Mouse (Mus musculus): ENCODE measurements around the gene Camk2n1. TPM values are rescaled to one million over a fixed set of nuclear protein-coding genes. Genes with fewer than 3 reads are reported as not detected.

Camk2n1 gene
- polyA plus RNA-seq, 1 experiment from 2014 or later: 5.1 TPM

Other genes starting within 250 kb of the Camk2n1 start
- gene Hp1bp3, start 238.0 kb upstream of the Camk2n1 start, polyA plus RNA-seq (2016; fragmentation: Nextera tagmentation; extraction: Ambion mirVana): 146 and 148 TPM in 2 replicates
- 1.3 and 2.4 TPM in 2 replicates for gene Sh2d5, start 203.9 kb upstream of the Camk2n1 start, polyA plus RNA-seq (2016; fragmentation: Nextera tagmentation; extraction: Ambion mirVana)
- 0.63 and 0.75 TPM in 2 replicates for gene Kif17, start 203.9 kb upstream of the Camk2n1 start, polyA plus RNA-seq (2016; fragmentation: Nextera tagmentation; extraction: Ambion mirVana)
- gene Ddost, start 149.6 kb upstream of the Camk2n1 start, polyA plus RNA-seq (2016; fragmentation: Nextera tagmentation; extraction: Ambion mirVana): 274 and 292 TPM in 2 replicates
- 35.0 and 52.2 TPM in 2 replicates for gene Pink1, start 128.0 kb upstream of the Camk2n1 start, polyA plus RNA-seq (2016; fragmentation: Nextera tagmentation; extraction: Ambion mirVana)
- 2.2 and 4.1 TPM in 2 replicates for gene Cda, start 86.3 kb upstream of the Camk2n1 start, polyA plus RNA-seq (2016; fragmentation: Nextera tagmentation; extraction: Ambion mirVana)
- gene Fam43b, start 57.8 kb upstream of the Camk2n1 start, polyA plus RNA-seq (2016; fragmentation: Nextera tagmentation; extraction: Ambion mirVana): not detected in 2 replicates
- gene Mul1, start 19.6 kb upstream of the Camk2n1 start, polyA plus RNA-seq (2016; fragmentation: Nextera tagmentation; extraction: Ambion mirVana): 20.2 and 22.6 TPM in 2 replicates
- 0.67 and 0.80 TPM in 2 replicates for gene Vwa5b1, start 181.6 kb downstream of the Camk2n1 start, polyA plus RNA-seq (2016; fragmentation: Nextera tagmentation; extraction: Ambion mirVana)